Mouse (Mus musculus) hindbrain, embryonic 14.5 days (tissue): ENCODE measurements around the gene Dzip1. TPM values are rescaled to one million over a fixed set of nuclear protein-coding genes. Genes with fewer than 3 reads are reported as not detected.

Experiments
- ATAC-seq: fragments of 200-750 bp; cut with Nextera tagmentation; 2 replicates; pipeline ENCODE4 v1.8.0; 2017; ENCODE audit warnings: moderate number of reproducible peaks, mild to moderate bottlenecking, moderate TSS enrichment, moderate library complexity; ENCODE audit not compliant: low FRiP score
- DNase-seq: peaks from one replicate; pipeline ENCODE4 v3.0.0-alpha.2; 2015; ENCODE audit warnings: low spot score
- H3K27ac ChIP-seq: fragments of 300-500 bp; sonication (generic); 2 replicates; pipeline ENCODE4 v1.5.1; 2014; ENCODE audit warnings: mild to moderate bottlenecking, moderate library complexity
- H3K27me3 ChIP-seq: fragments of 300-500 bp; sonication (generic); 2 replicates; pipeline ENCODE4 v1.6.1; 2014; ENCODE audit warnings: mild to moderate bottlenecking, low read length, mixed read lengths; ENCODE audit not compliant: control insufficient read depth, insufficient read depth
- H3K36me3 ChIP-seq: fragments of 300-500 bp; sonication (generic); replicated peaks from 2 replicates; pipeline ENCODE4 v1.6.1; 2014; ENCODE audit not compliant: control insufficient read depth, insufficient read depth
- H3K4me1 ChIP-seq: fragments of 300-500 bp; sonication (generic); replicated peaks from 2 replicates; pipeline ENCODE4 v1.6.1; 2014; ENCODE audit warnings: antibody characterized with exemption, low read length, mixed read lengths; ENCODE audit not compliant: control insufficient read depth, insufficient read depth
- H3K4me2 ChIP-seq: fragments of 300-500 bp; sonication (generic); replicated peaks from 2 replicates; pipeline ENCODE4 v1.6.1; 2014; ENCODE audit warnings: mild to moderate bottlenecking, moderate library complexity
- H3K4me3 ChIP-seq: fragments of 300-500 bp; sonication (generic); replicated peaks from 2 replicates; pipeline ENCODE4 v1.5.1; 2014; ENCODE audit warnings: mild to moderate bottlenecking, low read length
- H3K9ac ChIP-seq: fragments of 300-500 bp; sonication (generic); 2 replicates; pipeline ENCODE4 v1.6.1; 2014
- H3K9me3 ChIP-seq: fragments of 300-500 bp; sonication (generic); 2 replicates; pipeline ENCODE4 v1.6.1; 2016; ENCODE audit warnings: low read length; ENCODE audit not compliant: control insufficient read depth
- WGBS: fragments of 180-500 bp; shearing (Covaris S2); extraction: QIAGEN DNeasy Blood & Tissue Kit; methylation state at CpG from one replicate; pipeline ENCODE4 v1.1.7; 2014; 5-methylcytosine and 5-hydroxymethylcytosine counted together
- polyA plus RNA-seq: library from polyadenylated mRNA; unstranded; fragments of >200 nt; fragmentation: Nextera tagmentation; extraction: Ambion mirVana; gene quantifications from 2 replicates; pipeline ENCODE4 v1.2.1, GENCODE M21; 2014

Dzip1 gene
- polyA plus RNA-seq, 1 experiment from 2014 or later, result 105 TPM

DNA sequence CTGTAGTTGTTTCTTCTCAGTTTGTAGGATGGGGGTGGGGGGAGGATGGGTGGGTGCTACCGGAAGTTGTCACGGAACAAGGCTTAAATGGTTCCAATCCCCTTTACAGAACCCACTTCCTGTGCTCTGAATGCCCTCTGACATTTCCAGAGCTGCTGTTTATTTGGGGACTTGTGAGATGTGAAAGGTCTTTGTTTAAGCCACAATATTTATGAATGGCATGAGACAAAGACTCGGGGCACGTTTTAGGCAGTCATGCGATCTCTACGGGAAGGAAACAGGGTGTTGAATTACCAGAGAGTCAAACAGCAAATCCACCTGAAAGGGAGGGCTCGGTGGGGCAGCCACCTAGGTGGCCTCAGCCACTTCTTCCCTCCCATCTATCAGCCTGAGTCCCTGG lies 90.9 kb downstream of the Dzip1 start:
- no peak overlapping the region for H3K4me3 ChIP-seq
- no peak overlapping the region for H3K27ac ChIP-seq
- H3K4me2 ChIP-seq, result no peak overlapping the region
- no peak overlapping the region for H3K9ac ChIP-seq
- WGBS, result 9% methylated on average over 7 of the region's 7 CpGs
- H3K4me1 ChIP-seq, result no peaks in the 10 kb centered on the region
- no peaks in the 10 kb centered on the region for H3K36me3 ChIP-seq
- ATAC-seq (no peak), DNase-seq (no peak)
- H3K9me3 ChIP-seq, result no peaks in the 10 kb centered on the region
- no peaks in the 10 kb centered on the region for H3K27me3 ChIP-seq

DNA sequence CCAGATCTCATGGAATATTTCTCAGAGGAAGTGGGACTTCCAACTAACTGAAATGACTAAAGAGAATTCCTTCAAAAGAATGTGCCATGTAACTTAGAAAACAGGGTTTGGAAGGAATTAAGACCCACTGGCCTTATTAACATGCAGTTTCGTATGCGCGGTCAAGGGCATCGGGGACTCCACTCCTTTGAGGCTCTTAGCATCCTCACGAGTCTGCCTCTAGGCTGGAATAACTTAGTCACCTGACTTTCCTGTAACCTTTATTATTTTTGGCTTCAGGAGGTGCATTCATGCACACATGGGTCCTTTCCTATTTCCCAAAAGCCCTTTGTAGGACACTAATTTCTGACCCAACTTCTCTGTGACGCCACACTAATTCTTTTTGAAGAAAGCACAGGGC lies 92.0 kb downstream of the Dzip1 start:
- no peak for ATAC-seq

DNA sequence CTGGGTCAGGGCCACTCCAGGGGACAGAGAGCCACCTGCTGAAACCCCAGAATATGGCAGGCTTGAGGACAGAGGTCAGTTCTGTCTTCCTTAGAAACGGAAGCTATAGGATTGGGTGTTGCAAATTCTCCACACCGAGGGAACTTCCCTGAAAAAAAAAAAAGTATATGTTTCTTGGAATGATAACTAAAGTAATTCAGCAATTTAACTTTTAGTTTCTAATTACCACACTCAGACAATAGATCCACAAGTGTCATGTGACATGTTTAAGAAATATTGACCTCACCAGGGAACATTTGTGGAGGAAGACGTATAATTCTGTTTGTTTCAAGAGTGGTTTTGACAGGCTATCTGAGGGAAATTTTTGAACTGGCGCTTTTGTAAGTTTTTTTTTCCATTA lies 93.7 kb downstream of the Dzip1 start:
- Histone ChIP-seq H3K9ac (no peak overlapping the region), H3K4me3 (no peak overlapping the region), H3K27ac (no peak overlapping the region), H3K4me1 (no peaks in the 10 kb centered on the region), H3K9me3 (no peaks in the 10 kb centered on the region), H3K36me3 (no peaks in the 10 kb centered on the region), H3K4me2 (no peak overlapping the region), H3K27me3 (no peaks in the 10 kb centered on the region)
- WGBS, result 76% methylated on average over 4 of the region's 4 CpGs
- ATAC-seq, result no peak
- no peak for DNase-seq

More for the DNA sequence above, 92.0 kb downstream of the Dzip1 start:
- Histone ChIP-seq H3K27ac (no peak overlapping the region), H3K27me3 (no peaks in the 10 kb centered on the region), H3K4me1 (no peaks in the 10 kb centered on the region), H3K9ac (no peak overlapping the region), H3K9me3 (no peaks in the 10 kb centered on the region), H3K4me2 (no peak overlapping the region), H3K36me3 (no peaks in the 10 kb centered on the region), H3K4me3 (no peak overlapping the region)
- no peak for DNase-seq
- WGBS, result 84% methylated on average over 6 of the region's 6 CpGs

DNA sequence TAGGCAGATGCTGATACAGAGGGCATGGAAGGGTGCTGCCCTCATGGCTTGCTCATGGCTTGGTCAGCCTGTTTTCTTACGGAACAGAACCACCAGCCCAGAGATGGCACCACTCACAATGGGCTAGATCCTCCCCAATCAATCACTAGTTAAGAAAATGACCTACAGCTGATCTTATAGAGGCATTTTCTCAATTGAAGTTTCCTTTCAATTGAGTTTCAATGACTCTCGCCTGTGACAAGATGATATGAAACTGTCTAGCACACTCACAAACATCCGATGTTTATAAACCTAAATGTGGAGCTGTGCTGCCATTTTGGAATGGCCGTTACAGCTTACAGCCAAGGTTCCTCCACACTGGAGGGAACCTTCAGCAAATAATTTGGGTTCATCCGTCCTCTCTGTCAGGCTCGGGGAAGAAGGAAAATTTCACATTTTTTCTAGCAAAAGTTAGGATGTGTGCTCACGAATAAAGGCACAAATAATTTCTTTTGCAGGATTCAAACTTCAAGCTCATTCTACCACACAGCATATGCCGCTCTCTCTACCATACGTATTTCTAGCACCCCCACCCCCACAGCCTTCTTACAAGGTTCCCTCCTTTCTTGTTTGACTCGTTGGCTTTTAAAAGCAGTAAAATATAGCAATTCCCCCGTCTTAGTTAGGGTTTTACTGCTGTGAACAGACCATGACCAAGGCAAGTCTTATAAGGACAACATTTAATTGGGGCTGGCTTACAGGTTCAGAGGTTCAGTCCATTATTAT lies 95.7 kb downstream of the Dzip1 start:
- WGBS, result 91% methylated on average over 11 of the region's 11 CpGs
- H3K4me3 ChIP-seq, result no peak overlapping the region
- H3K9me3 ChIP-seq, result no peaks in the 10 kb centered on the region
- H3K4me2 ChIP-seq, result no peak overlapping the region
- H3K4me1 ChIP-seq, result no peaks in the 10 kb centered on the region
- no peak for DNase-seq
- no peaks in the 10 kb centered on the region for H3K36me3 ChIP-seq
- H3K27me3 ChIP-seq, result no peaks in the 10 kb centered on the region
- H3K27ac ChIP-seq, result no peak overlapping the region
- no peak overlapping the region for H3K9ac ChIP-seq
- no peak for ATAC-seq

DNA sequence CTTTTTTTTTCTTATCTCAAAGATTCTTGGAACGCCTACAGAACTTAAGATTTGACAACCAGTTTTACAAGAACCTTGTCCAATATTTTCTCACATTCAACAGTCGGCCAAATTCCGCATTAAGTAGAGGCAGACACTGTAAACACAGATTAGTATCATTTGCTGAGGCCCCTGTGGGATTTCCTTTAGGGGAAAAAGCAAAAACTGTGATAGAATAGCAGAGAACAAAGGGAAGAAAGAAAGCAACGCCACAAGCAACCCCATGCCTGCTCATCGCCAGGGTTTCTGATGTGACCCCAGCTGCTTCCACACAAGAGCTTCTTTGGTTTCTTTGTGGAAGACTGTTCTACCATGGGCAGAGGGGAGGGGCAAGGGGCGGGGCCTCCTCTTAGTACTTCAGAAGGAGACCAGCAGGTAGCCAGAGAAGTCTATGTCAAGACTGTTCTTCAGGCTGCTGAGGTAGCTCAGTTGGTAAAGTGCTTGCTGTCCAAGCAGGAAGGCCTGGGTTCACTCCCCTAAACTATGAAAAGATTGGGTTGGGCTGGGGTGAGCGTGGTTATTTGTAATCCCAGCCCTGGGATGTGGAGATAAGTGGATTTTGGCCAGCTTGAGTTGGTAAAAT lies 97.9 kb downstream of the Dzip1 start:
- WGBS, result 14% methylated on average over 7 of the region's 7 CpGs
- H3K27me3 ChIP-seq, result no peaks in the 10 kb centered on the region
- H3K36me3 ChIP-seq, result no peaks in the 10 kb centered on the region
- DNase-seq (no peak), ATAC-seq (no peak)
- no peak overlapping the region for H3K9ac ChIP-seq
- H3K4me3 ChIP-seq, result no peak overlapping the region
- H3K27ac ChIP-seq, result no peak overlapping the region
- no peaks in the 10 kb centered on the region for H3K4me1 ChIP-seq
- no peak overlapping the region for H3K4me2 ChIP-seq
- H3K9me3 ChIP-seq, result no peaks in the 10 kb centered on the region

DNA sequence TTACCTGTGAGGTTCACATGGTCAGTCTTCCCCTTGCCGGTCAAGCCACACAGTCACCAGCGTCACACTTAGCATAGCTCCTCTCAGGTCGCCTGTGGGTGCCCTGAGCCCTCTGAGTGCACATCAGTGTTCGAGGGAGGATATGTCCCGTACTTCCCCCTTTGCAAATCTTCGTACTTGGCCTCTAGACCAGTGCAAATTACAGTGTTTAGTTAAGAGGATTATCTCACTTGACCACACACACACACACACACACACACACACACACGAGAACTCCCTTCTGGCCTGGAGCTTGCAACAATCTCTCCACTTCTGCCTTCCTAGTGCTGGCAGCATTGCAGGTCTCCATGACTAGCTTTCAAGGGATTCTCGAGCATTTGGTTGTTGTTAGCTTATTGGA lies 98.9 kb downstream of the Dzip1 start:
- DNase-seq (no peak), ATAC-seq (no peak)
- H3K27me3 ChIP-seq, result no peaks in the 10 kb centered on the region
- no peaks in the 10 kb centered on the region for H3K36me3 ChIP-seq
- H3K9me3 ChIP-seq, result no peaks in the 10 kb centered on the region
- no peak overlapping the region for H3K9ac ChIP-seq
- WGBS, result 78% methylated on average over 8 of the region's 8 CpGs
- no peak overlapping the region for H3K4me2 ChIP-seq
- no peaks in the 10 kb centered on the region for H3K4me1 ChIP-seq
- H3K4me3 ChIP-seq, result no peak overlapping the region
- H3K27ac ChIP-seq, result no peak overlapping the region

Other genes with a start within 250 kb of the Dzip1 start
- 2.6 TPM in 2 replicates for gene Abcc4, start 219.2 kb downstream of the Dzip1 start, polyA plus RNA-seq
- gene Cldn10, start 137.6 kb downstream of the Dzip1 start, polyA plus RNA-seq, result 1.7 and 2.1 TPM in 2 replicates
- gene Dnajc3, start 12.5 kb upstream of the Dzip1 start, polyA plus RNA-seq, result 25.3 and 29.9 TPM in 2 replicates
- gene Uggt2, start 174.0 kb upstream of the Dzip1 start, polyA plus RNA-seq, result 22.0 and 23.3 TPM in 2 replicates
- 4.3 and 4.6 TPM in 2 replicates for gene Hs6st3, start 212.9 kb upstream of the Dzip1 start, polyA plus RNA-seq